Mouse (Mus musculus) CH12.LX (cell line): ENCODE measurements around the gene Gm20458. TPM values are rescaled to one million over a fixed set of nuclear protein-coding genes. Genes with fewer than 3 reads are reported as not detected.

Experiments used
- DNase-seq: peaks from one replicate; pipeline ENCODE4 v3.0.0-alpha.2; 2013; ENCODE audit errors: extremely low read depth
- H3K27ac ChIP-seq: 2 replicates; pipeline ENCODE4 v1.5.1; 2012; ENCODE audit warnings: low read depth, mild to moderate bottlenecking, control low read depth, moderate library complexity; ENCODE audit not compliant: insufficient read depth
- H3K27me3 ChIP-seq: replicated peaks from 2 replicates; pipeline ENCODE3; 2012; ENCODE audit warnings: inconsistent platforms
- H3K36me3 ChIP-seq, 2 experiments: replicated peaks in 1 of 2; 2 replicates each; pipeline versions ENCODE3 to v1.6.1; 2012; ENCODE audit warnings: inconsistent platforms in 1 of 2, low read length in 1 of 2, mild to moderate bottlenecking in 1 of 2, mixed read lengths in 1 of 2, moderate library complexity in 1 of 2; ENCODE audit not compliant: control insufficient read depth in 1 of 2, insufficient read depth in 1 of 2
- H3K4me1 ChIP-seq, 2 experiments: 2 replicates each; pipeline ENCODE4 v1.6.1; 2012; ENCODE audit warnings: inconsistent platforms in 1 of 2, moderate library complexity in 1 of 2; ENCODE audit not compliant: insufficient read depth in 2 of 2, control insufficient read depth in 1 of 2
- H3K4me2 ChIP-seq: 2 replicates; pipeline ENCODE4 v1.6.1; 2012; ENCODE audit warnings: low read depth, mild to moderate bottlenecking, control low read depth; ENCODE audit not compliant: poor library complexity, insufficient read depth, severe bottlenecking
- H3K4me3 ChIP-seq, 3 experiments: fragments of 150-350 bp in 1 of 3; sonication (generic) in 1 of 3; replicated peaks in 1 of 3; 2 replicates each; pipeline versions ENCODE3 to v1.5.1; 2011 to 2012; ENCODE audit warnings: low read depth in 2 of 3, low read length in 2 of 3, mild to moderate bottlenecking in 2 of 3, moderate library complexity in 2 of 3, control low read depth in 1 of 3, improper control_type of control experiment in 1 of 3, inconsistent platforms in 1 of 3, mixed read lengths in 1 of 3; ENCODE audit not compliant: poor library complexity in 1 of 3
- H3K79me2 ChIP-seq: replicated peaks from 2 replicates; pipeline ENCODE4 v1.6.1; 2012; ENCODE audit warnings: mild to moderate bottlenecking, moderate library complexity; ENCODE audit not compliant: control insufficient read depth, poor library complexity, insufficient read depth, severe bottlenecking; ENCODE audit errors: extremely low read depth
- H3K9ac ChIP-seq: 2 replicates; pipeline ENCODE4 v1.6.1; 2012; ENCODE audit warnings: low read depth, mild to moderate bottlenecking, control low read depth, moderate library complexity; ENCODE audit not compliant: insufficient read depth
- H3K9me3 ChIP-seq: replicated peaks from 2 replicates; pipeline ENCODE3; 2012; ENCODE audit warnings: low read length, inconsistent platforms, mixed read lengths
- CHD2 ChIP-seq: IDR thresholded peaks from 2 replicates; pipeline ENCODE4 v1.6.1; 2011; ENCODE audit warnings: low read length, improper control_type of control experiment
- CTCF ChIP-seq, 2 experiments: IDR thresholded peaks in 1 of 2; conservative IDR thresholded peaks in 1 of 2; 2 replicates each; pipeline ENCODE4 v1.5.1; 2011 to 2012; ENCODE audit warnings: low read depth in 2 of 2, low read length in 2 of 2, improper control_type of control experiment in 1 of 2, inconsistent platforms in 1 of 2, mild to moderate bottlenecking in 1 of 2, moderate library complexity in 1 of 2
- ETS1 ChIP-seq: conservative IDR thresholded peaks from 2 replicates; pipeline ENCODE4 v1.6.1; 2012; ENCODE audit warnings: low read depth, mild to moderate bottlenecking, inconsistent platforms, low read length, improper control_type of control experiment, moderate library complexity
- JUN ChIP-seq: IDR thresholded peaks from 2 replicates; pipeline ENCODE4 v1.6.1; 2011; ENCODE audit warnings: low read depth, mild to moderate bottlenecking, low read length, improper control_type of control experiment, moderate library complexity; ENCODE audit not compliant: insufficient read depth
- KAT2A ChIP-seq: IDR thresholded peaks from 2 replicates; pipeline ENCODE4 v1.6.1; 2012; ENCODE audit warnings: low read length, improper control_type of control experiment, inconsistent platforms; ENCODE audit not compliant: insufficient replicate concordance
- MAZ ChIP-seq: IDR thresholded peaks from 2 replicates; pipeline ENCODE4 v1.6.1; 2012; ENCODE audit warnings: low read depth, mild to moderate bottlenecking, inconsistent platforms, low read length, improper control_type of control experiment, moderate library complexity
- MXI1 ChIP-seq: IDR thresholded peaks from 2 replicates; pipeline ENCODE4 v1.6.1; 2011; ENCODE audit warnings: mild to moderate bottlenecking, low read depth, low read length, improper control_type of control experiment
- MYC ChIP-seq: IDR thresholded peaks from 2 replicates; pipeline ENCODE4 v1.6.1; 2011; ENCODE audit warnings: low read depth, mild to moderate bottlenecking, improper control_type of control experiment, low read length
- NRF1 ChIP-seq: IDR thresholded peaks from 2 replicates; pipeline ENCODE4 v1.6.1; 2014; ENCODE audit warnings: low read depth, mild to moderate bottlenecking, inconsistent platforms, low read length, improper control_type of control experiment, moderate library complexity
- POLR2AphosphoS2 ChIP-seq: IDR thresholded peaks from 2 replicates; pipeline ENCODE4 v1.6.1; 2011; ENCODE audit warnings: low read depth, low read length, improper control_type of control experiment
- RCOR1 ChIP-seq: conservative IDR thresholded peaks from 2 replicates; pipeline ENCODE4 v1.6.1; 2012; ENCODE audit warnings: low read depth, mild to moderate bottlenecking, inconsistent platforms, low read length, improper control_type of control experiment
- SMC3 ChIP-seq: IDR thresholded peaks from 2 replicates; pipeline ENCODE4 v1.6.1; 2011; ENCODE audit warnings: low read depth, low read length, improper control_type of control experiment
- TBP ChIP-seq: conservative IDR thresholded peaks from 2 replicates; pipeline ENCODE4 v1.6.1; 2011; ENCODE audit warnings: low read depth, low read length, improper control_type of control experiment
- ZMIZ1 ChIP-seq: IDR thresholded peaks from 2 replicates; pipeline ENCODE4 v1.6.1; 2012; ENCODE audit warnings: low read depth, mild to moderate bottlenecking, inconsistent platforms, low read length, improper control_type of control experiment
- ZNF384 ChIP-seq: IDR thresholded peaks from 2 replicates; pipeline ENCODE4 v1.6.1; 2012; ENCODE audit warnings: low read depth, low read length, improper control_type of control experiment, inconsistent platforms
- dilution Hi-C: fragments of 300-500 bp; cut with MboI; formaldehyde crosslinking; loops from 2 replicates; pipeline ENCODE4 v1.14.3; 2020; ENCODE audit warnings: low sequenced_read_pairs; ENCODE audit not compliant: extremely low pct_unique_long_range_greater_than_20kb, extremely low pct_ligation_motif_present
- in situ Hi-C: fragments of 300-500 bp; cut with MboI; formaldehyde crosslinking; loops from 3 replicates; pipeline ENCODE4 v1.14.3; 2019; ENCODE audit warnings: low sequenced_read_pairs, low pct_ligation_motif_present, low pct_unique_long_range_greater_than_20kb, mixed read lengths
- polyA plus RNA-seq: library from polyadenylated mRNA; unstranded; fragments of >175 nt; gene quantifications from 2 replicates; pipeline ENCODE4 v1.2.1, GENCODE M21; 2012; ENCODE audit warnings: low read depth; ENCODE audit not compliant: insufficient read length
- total RNA-seq, 2 experiments: library from RNA; depleted of rRNA; stranded (reverse); fragments of 300-350 nt in 1 of 2; fragments of >200 nt in 1 of 2; gene quantifications; 2 replicates each; pipeline ENCODE4 v1.2.3; 2012 to 2014

Gm20458 gene
- total and polyA plus RNA-seq, 3 experiments: 0.31 to 1.1 (median 0.74) TPM

DNA sequence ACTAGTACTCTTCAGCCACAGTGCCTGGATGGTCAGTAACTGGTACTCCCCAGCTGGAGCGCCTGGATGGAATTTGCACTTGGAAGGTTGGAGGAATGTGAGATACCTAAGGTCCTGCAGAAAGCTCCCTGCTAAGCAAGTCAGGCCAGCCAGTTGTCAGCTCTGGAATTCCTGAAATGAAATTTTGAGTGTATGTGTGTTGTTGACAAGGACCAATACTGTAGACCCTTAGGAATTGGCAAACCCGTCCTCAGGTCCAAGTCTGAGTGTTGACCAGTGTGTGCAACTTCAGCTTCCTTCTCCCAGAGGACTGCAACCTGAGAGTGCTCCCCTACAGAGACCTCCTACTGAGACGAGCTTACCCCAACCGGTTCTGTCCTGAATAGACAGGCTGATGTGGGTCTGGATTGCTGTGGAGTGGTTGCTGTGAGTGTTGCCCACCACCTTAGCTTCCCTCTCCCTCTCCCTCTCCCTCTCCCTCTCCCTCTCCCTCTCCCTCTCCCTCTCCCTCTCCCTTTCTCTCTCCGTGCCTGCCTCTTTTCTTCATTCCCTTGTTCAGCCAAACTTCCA lies 49.9 kb downstream of the Gm20458 start:
- H3K4me1 ChIP-seq: no peaks in the 10 kb centered on the region
- dilution Hi-C loops (no loop called here), in situ Hi-C loops (no loop called here)
- no peak overlapping the region for H3K9ac ChIP-seq
- peaks cover 25 to 52% of the 10 kb centered on the region in 2 experiments for H3K36me3 ChIP-seq
- no peak overlapping the region for H3K4me2 ChIP-seq
- TF ChIP-seq JUN: no peak
- no peak for TF ChIP-seq KAT2A
- TF ChIP-seq ZMIZ1: no peak
- TF ChIP-seq SMC3: no peak
- no peak for TF ChIP-seq MAZ
- no peak for TF ChIP-seq CHD2
- TF ChIP-seq ZNF384: no peak
- no peak for TF ChIP-seq RCOR1
- no peak for TF ChIP-seq MYC
- no peak for TF ChIP-seq MXI1
- TF ChIP-seq POLR2AphosphoS2: no peak
- TF ChIP-seq NRF1: no peak
- no peak for TF ChIP-seq CTCF (conservative IDR thresholded peaks at IDR 0.05 in 1 of 2, IDR thresholded peaks at IDR 0.05 in 1 of 2; ENCODE audit: low read depth in 2 of 2, low read length in 2 of 2)
- no peak for TF ChIP-seq TBP
- TF ChIP-seq ETS1: no peak
- H3K9me3 ChIP-seq: no peaks in the 10 kb centered on the region
- no peak overlapping the region for H3K27ac ChIP-seq
- no peak for DNase-seq
- no peaks in the 10 kb centered on the region for H3K79me2 ChIP-seq
- H3K4me3 ChIP-seq: no peak overlapping the region
- no peaks in the 10 kb centered on the region for H3K27me3 ChIP-seq

DNA sequence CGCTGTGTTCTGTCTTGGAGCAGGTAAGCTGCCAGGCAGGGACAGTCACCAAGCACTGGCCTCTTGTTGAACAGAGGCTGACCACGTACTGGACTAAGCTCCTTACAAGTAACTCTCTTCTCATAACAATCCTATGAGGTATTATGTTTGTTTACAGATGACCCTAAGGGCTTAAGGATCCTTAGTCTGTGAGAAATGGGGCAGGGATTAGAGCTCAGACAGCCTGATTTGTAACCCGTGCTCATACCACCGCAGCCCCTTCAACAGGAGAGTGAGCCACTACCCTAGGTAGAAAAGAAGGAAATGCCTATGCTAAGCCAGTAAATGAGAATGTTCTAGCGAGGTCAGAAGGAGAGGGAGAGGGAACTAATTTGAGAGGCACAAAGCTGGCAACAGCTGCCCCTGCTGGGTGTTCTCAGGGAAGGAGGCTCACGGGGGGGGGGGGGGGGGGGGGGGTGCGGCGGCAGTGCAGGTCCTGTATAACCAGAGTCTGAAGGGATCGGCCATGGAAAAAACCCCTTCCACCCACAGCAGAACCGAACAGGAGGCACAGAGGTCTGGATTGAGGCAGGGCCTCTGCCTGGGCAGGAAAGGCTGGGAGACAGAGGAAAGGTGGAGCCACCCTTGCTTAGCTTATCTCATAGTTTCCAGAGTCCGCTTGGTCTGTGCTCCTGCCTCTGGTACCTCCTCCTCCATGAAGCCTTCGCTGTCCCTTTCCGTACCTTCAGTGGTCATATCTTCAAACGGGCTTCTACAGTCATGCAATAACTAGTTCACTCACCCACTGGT lies 51.5 kb downstream of the Gm20458 start:
- no peak for DNase-seq
- Histone ChIP-seq H3K9ac (no peak overlapping the region), H3K27me3 (no peaks in the 10 kb centered on the region), H3K36me3 (peaks cover 11 to 37% of the 10 kb centered on the region in 2 experiments), H3K9me3 (peaks cover 7% of the 10 kb centered on the region), H3K79me2 (no peaks in the 10 kb centered on the region), H3K4me1 (no peaks in the 10 kb centered on the region), H3K4me3 (no peak overlapping the region), H3K27ac (no peak overlapping the region), H3K4me2 (no peak overlapping the region)
- TF ChIP-seq CHD2: no peak
- dilution Hi-C loops (no loop called here), in situ Hi-C loops (no loop called here)
